Mouse (Mus musculus): Measurements from ENCODE around the gene Usp54.

DNA sequence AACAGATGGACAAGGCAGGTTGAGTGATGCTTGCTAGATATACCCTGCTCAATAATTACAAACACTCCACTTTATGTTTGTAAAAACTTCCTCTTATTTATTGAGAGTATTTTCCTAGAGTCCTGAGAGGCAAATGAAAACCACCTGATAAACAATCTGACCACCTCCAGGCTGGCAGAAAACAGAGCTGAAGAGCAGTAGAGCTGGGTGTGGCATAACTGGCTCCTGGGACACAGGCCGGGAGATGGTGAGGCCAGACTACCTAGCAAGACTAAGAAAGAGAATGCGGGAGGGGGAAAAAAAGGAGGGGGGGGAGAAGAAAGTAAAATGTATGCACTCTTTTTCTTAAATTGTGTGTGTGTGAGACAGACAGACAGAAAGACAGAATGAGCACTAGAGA, 18.5 kb downstream of the Usp54 start:
- no peak for TF ChIP-seq POLR2A (IDR thresholded peaks at IDR 0.05; ENCODE audit: low read depth, low read length)
- TF ChIP-seq CTCF (IDR thresholded peaks at IDR 0.05; ENCODE audit: extremely low read depth, insufficient read depth, insufficient read length, insufficient replicate concordance), result no peak

Measured in spleen, adult 2 months (tissue).